Mouse (Mus musculus) midbrain, embryonic 15.5 days (tissue): Measurements from ENCODE around the gene Osbpl5. TPM values are rescaled to one million over a fixed set of nuclear protein-coding genes. Genes with fewer than 3 reads are reported as not detected.
A peak's percentile ranks its signal among the peaks of the same experiment; 100 is the strongest.

Experiments used
- ATAC-seq: fragments of 200-750 bp; cut with Nextera tagmentation; replicated peaks from 2 replicates; pipeline ENCODE4 v1.8.0; 2017; ENCODE audit warnings: moderate TSS enrichment
- H3K27ac ChIP-seq: fragments of 300-500 bp; sonication (generic); 2 replicates; pipeline ENCODE4 v1.5.1; 2015; ENCODE audit warnings: mild to moderate bottlenecking, inconsistent platforms
- H3K27me3 ChIP-seq: fragments of 300-500 bp; sonication (generic); replicated peaks from 2 replicates; pipeline ENCODE4 v1.6.1; 2015; ENCODE audit warnings: inconsistent platforms
- H3K36me3 ChIP-seq: fragments of 300-500 bp; sonication (generic); replicated peaks from 2 replicates; pipeline ENCODE4 v1.6.1; 2015; ENCODE audit warnings: inconsistent platforms
- H3K4me1 ChIP-seq: fragments of 300-500 bp; sonication (generic); 2 replicates; pipeline ENCODE4 v1.6.1; 2015; ENCODE audit warnings: inconsistent platforms
- H3K4me2 ChIP-seq: fragments of 300-500 bp; sonication (generic); 2 replicates; pipeline ENCODE4 v1.6.1; 2015; ENCODE audit warnings: inconsistent platforms, mild to moderate bottlenecking, moderate library complexity
- H3K4me3 ChIP-seq: fragments of 300-500 bp; sonication (generic); 2 replicates; pipeline ENCODE4 v1.5.1; 2015; ENCODE audit warnings: mild to moderate bottlenecking, inconsistent platforms
- H3K9ac ChIP-seq: fragments of 300-500 bp; sonication (generic); 2 replicates; pipeline ENCODE4 v1.6.1; 2015; ENCODE audit warnings: mild to moderate bottlenecking, inconsistent platforms
- H3K9me3 ChIP-seq: fragments of 300-500 bp; sonication (generic); 2 replicates; pipeline ENCODE4 v1.6.1; 2016; ENCODE audit warnings: inconsistent platforms
- whole genome bisulfite sequencing: fragments of 180-500 bp; shearing (Covaris S2); methylation state at CpG from one replicate; pipeline ENCODE4 v1.1.7; 2015; ENCODE audit warnings: mixed read lengths; 5-methylcytosine and 5-hydroxymethylcytosine counted together
- polyA plus RNA-seq: library from polyadenylated mRNA; unstranded; fragments of >200 nt; fragmentation: Nextera tagmentation; extraction: Ambion mirVana; gene quantifications from 2 replicates; pipeline ENCODE4 v1.2.1, GENCODE M21; 2015

The Osbpl5 gene
- polyA plus RNA-seq, 1 experiment from 2014 or later = 44.0 TPM

DNA sequence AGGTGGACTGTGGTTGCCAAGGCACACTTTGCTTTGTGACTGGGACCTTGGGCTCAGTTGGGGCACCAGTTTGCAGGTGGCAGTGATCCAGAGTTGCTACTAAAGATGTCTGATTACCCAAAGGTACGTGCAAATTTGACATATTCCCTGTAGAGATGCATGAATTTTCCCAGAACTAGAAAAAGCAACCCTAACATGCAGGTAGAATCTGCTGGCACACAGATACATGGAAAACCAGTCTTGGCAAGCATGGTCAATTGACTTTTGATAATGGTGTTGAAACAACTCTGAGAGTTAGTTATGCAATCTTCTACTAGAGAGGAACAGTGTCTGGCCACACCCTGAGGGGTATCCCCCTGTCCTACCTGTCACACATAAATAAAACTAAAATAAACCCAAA lies 5.4 kb downstream of the Osbpl5 start:
- no peak for ATAC-seq
- WGBS = 69% methylated on average over 1 of the region's 1 CpGs

DNA sequence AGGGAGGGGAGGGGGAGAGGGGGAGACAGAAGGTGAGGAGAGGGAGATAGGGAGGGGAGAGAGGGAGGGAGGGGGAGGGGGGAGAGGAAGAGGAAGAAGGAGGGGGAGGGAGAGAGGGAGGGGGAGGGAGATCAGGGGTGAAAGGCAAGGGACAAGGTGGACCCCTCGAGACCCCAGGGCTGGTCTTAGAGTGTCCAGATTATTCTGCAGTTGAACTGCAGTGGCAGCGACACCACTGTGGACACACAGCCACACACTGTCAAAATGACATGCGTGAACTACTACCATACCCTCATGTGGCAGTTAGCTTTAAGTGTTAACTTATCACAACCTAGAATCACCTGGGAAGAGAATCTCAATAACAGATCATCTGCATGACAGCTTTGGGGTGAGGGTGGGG lies 7.7 kb downstream of the Osbpl5 start:
- Histone ChIP-seq H3K36me3 (no peaks in the 10 kb centered on the region), H3K27me3 (no peaks in the 10 kb centered on the region), H3K9ac (no peak overlapping the region), H3K4me2 (no peak overlapping the region), H3K4me1 (peaks cover 8% of the 10 kb centered on the region; the same call in 1 of the 2 replicates), H3K27ac (no peak overlapping the region), H3K4me3 (no peak overlapping the region), H3K9me3 (no peaks in the 10 kb centered on the region)
- ATAC-seq = 0 out of 2 replicates have a peak, but pooled peaks have one; percentile 15
- 70% methylated on average over 3 of the region's 3 CpGs for WGBS

More for the DNA sequence above, 5.4 kb downstream of the Osbpl5 start:
- peaks cover 12% of the 10 kb centered on the region for H3K27me3 ChIP-seq
- H3K27ac ChIP-seq = no peak overlapping the region
- no peaks in the 10 kb centered on the region for H3K36me3 ChIP-seq
- H3K9ac ChIP-seq = no peak overlapping the region
- H3K4me2 ChIP-seq = no peak overlapping the region
- no peak overlapping the region for H3K4me3 ChIP-seq
- peaks cover 9% of the 10 kb centered on the region for H3K4me1 ChIP-seq
- no peaks in the 10 kb centered on the region for H3K9me3 ChIP-seq

GRCm38 (mm10) chr7:143748041-143748868 lies 8.5 kb downstream of the Osbpl5 start:
- Histone ChIP-seq H3K4me2 (peak overlapping the region; percentile 47), H3K9ac (peak overlapping the region; percentile 40; the same call in 1 of the 2 replicates), H3K4me3 (peak overlapping the region; percentile 18; the same call in 1 of the 2 replicates), H3K36me3 (no peaks in the 10 kb centered on the region), H3K27me3 (no peaks in the 10 kb centered on the region), H3K27ac (peak overlapping the region; percentile 54), H3K4me1 (peaks cover 8% of the 10 kb centered on the region; the same call in 1 of the 2 replicates), H3K9me3 (no peaks in the 10 kb centered on the region)
- 2% methylated on average over 16 of the region's 16 CpGs for WGBS
- peak; percentile 89 for ATAC-seq

DNA sequence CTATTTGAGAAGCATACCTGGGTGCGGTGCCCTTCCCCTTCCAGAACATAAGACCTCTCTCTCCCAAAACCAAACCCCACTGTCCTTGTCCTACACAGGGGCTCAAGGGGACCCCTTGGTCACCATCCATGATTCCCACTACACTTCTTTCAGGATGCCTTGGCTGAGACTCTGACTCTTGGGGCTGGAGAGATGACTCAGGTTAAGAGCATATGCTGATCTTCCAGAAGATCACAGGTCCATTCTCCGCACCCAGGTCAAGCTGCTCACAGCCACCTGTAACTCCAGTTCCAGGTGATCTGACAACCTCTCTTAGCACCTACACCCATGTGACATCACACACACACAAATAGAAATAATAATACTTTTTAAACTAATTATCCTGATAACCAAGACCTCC lies 16.1 kb downstream of the Osbpl5 start:
- Histone ChIP-seq H3K4me1 (peaks cover 32% of the 10 kb centered on the region), H3K27ac (peak overlapping the region; percentile 78), H3K9ac (peak overlapping the region; percentile 94), H3K4me3 (peak overlapping the region; percentile 81), H3K9me3 (no peaks in the 10 kb centered on the region), H3K36me3 (no peaks in the 10 kb centered on the region), H3K4me2 (peak overlapping the region; percentile 83), H3K27me3 (no peaks in the 10 kb centered on the region)
- ATAC-seq = peak; percentile 9
- 27% methylated on average over 2 of the region's 2 CpGs for WGBS

- H3K27me3 ChIP-seq = no peaks in the 10 kb centered on the region
- peaks cover 32% of the 10 kb centered on the region for H3K4me1 ChIP-seq
- 2% methylated on average over 36 of the region's 38 CpGs for WGBS
- no peaks in the 10 kb centered on the region for H3K36me3 ChIP-seq
- peak; percentile 91 for ATAC-seq
- peak overlapping the region; percentile 78 for H3K27ac ChIP-seq
- peak overlapping the region; percentile 83 for H3K4me2 ChIP-seq
- H3K9ac ChIP-seq = peak overlapping the region; percentile 94
- H3K4me3 ChIP-seq = peak overlapping the region; percentile 81
- H3K9me3 ChIP-seq = no peaks in the 10 kb centered on the region
Measured at GRCm38 (mm10) chr7:143739511-143740461, 17.0 kb downstream of the Osbpl5 start.

DNA sequence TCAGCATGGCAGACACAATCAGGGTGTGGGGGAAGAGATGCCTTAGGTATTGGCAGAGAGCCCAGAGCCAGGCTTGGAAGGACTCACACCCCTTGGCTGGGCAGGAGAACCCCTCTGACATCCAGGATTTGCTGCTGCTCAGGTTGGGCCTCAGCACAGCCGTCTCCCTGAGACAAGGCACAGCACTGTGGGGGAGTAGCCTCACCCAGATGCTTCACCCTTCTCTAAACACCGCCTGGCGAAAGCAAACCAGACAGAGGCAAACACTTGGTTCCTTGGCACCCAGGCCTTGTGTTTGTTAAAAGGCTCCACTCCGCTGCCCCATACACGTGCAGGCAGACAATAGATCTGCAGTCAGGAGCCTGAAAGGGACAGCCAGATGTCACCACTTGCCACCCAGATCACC lies 18.2 kb downstream of the Osbpl5 start:
- 0 out of 2 replicates have a peak, but pooled peaks have one; percentile 22 for ATAC-seq
- peak overlapping the region; percentile 94 for H3K9ac ChIP-seq
- H3K4me3 ChIP-seq = peak overlapping the region; percentile 81
- no peaks in the 10 kb centered on the region for H3K9me3 ChIP-seq
- H3K4me2 ChIP-seq = peak overlapping the region; percentile 83
- H3K36me3 ChIP-seq = 0 out of 2 replicates have a peak, but pooled peaks cover 2% of the 10 kb centered on the region
- H3K4me1 ChIP-seq = peaks cover 32% of the 10 kb centered on the region
- 16% methylated on average over 5 of the region's 5 CpGs for WGBS
- H3K27me3 ChIP-seq = no peaks in the 10 kb centered on the region
- peak overlapping the region; percentile 78 for H3K27ac ChIP-seq

DNA sequence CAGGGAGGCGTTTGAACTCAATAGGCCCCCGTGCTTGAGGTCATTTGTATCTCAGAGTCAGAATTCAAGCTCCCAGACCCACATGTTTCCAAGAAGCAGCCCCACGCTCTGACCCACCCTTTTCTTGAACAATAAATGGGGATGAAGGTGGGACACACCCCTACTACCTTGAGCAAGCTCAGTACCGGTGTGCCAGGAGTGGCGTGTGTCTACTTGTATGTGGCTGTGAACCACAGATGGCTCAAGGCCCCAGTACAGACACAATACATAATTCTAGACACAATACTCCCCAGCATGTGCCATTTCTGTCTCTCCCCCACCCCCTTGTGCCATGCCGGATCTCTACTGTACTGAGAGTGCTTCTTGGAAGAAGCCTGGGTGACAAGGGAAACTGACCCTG lies 18.6 kb downstream of the Osbpl5 start:
- Histone ChIP-seq H3K9me3 (no peaks in the 10 kb centered on the region), H3K27me3 (no peaks in the 10 kb centered on the region), H3K4me3 (peak overlapping the region; percentile 81), H3K4me2 (peak overlapping the region; percentile 83), H3K36me3 (0 out of 2 replicates have a peak, but pooled peaks cover 3% of the 10 kb centered on the region), H3K27ac (peak overlapping the region; percentile 78), H3K9ac (peak overlapping the region; percentile 94), H3K4me1 (peaks cover 32% of the 10 kb centered on the region)
- ATAC-seq = 0 out of 2 replicates have a peak, but pooled peaks have one; percentile 19
- WGBS = 62% methylated on average over 6 of the region's 6 CpGs

DNA sequence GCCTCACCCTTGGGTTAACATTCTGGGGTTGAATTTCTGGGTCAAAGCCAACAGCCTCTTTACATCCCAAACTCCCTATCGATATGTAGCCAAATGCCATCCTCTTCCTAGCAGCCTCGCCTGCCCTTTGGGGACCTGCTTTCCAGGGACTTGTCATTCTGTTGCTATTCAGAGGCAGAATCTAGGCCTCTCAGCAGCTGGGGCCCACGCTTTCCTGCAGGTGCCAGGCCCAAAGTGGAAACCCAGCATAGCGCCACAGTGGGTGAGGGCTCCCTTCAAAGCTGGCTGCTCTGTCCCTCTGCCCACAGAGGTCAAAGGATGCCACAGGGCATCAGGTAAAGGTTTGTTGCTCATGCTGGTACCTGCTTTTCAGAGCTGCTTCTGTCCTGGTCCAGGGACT lies 23.0 kb downstream of the Osbpl5 start:
- H3K27ac ChIP-seq = no peak overlapping the region
- H3K27me3 ChIP-seq = no peaks in the 10 kb centered on the region
- H3K9me3 ChIP-seq = no peaks in the 10 kb centered on the region
- H3K36me3 ChIP-seq = 0 out of 2 replicates have a peak, but pooled peaks cover 3% of the 10 kb centered on the region
- H3K9ac ChIP-seq = no peak overlapping the region
- H3K4me1 ChIP-seq = peaks cover 19% of the 10 kb centered on the region
- 87% methylated on average over 4 of the region's 4 CpGs for WGBS
- ATAC-seq = no peak
- no peak overlapping the region for H3K4me2 ChIP-seq
- H3K4me3 ChIP-seq = no peak overlapping the region

GRCm38 (mm10) chr7:143729886-143730285 lies 26.9 kb downstream of the Osbpl5 start:
- no peak for ATAC-seq
- H3K27me3 ChIP-seq = no peaks in the 10 kb centered on the region
- H3K27ac ChIP-seq = no peak overlapping the region
- 81% methylated on average over 10 of the region's 10 CpGs for WGBS
- 0 out of 2 replicates have a peak, but pooled peaks cover 4% of the 10 kb centered on the region for H3K4me1 ChIP-seq
- no peak overlapping the region for H3K4me3 ChIP-seq
- 0 out of 2 replicates have a peak, but pooled peaks cover 3% of the 10 kb centered on the region for H3K36me3 ChIP-seq
- no peaks in the 10 kb centered on the region for H3K9me3 ChIP-seq
- H3K4me2 ChIP-seq = no peak overlapping the region
- no peak overlapping the region for H3K9ac ChIP-seq

DNA sequence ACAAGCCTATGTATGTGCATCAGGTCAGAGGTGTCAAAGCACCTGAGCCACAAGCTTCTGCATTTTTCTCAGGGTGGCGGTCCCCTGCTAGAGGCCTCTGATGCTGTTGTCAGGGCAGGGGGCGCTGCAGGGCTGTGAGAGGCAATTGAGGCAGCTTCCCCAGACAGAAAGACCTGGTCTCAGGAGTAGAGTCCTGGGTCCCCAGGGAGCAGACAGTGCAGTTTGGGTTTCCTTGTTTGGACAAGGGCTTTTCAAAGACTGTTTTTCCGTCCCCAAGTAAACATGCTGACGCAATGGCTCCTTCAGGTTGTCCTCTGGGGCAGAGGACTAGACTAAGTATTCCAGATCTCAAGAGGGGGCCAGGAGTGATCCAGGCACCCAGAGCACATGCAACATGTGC lies 30.4 kb downstream of the Osbpl5 start:
- H3K27me3 ChIP-seq = no peaks in the 10 kb centered on the region
- no peak overlapping the region for H3K4me2 ChIP-seq
- no peak overlapping the region for H3K4me3 ChIP-seq
- WGBS = 91% methylated on average over 4 of the region's 4 CpGs
- ATAC-seq = no peak
- no peak overlapping the region for H3K27ac ChIP-seq
- H3K4me1 ChIP-seq = 0 out of 2 replicates have a peak, but pooled peaks cover 4% of the 10 kb centered on the region
- H3K9ac ChIP-seq = no peak overlapping the region
- no peaks in the 10 kb centered on the region for H3K36me3 ChIP-seq
- no peaks in the 10 kb centered on the region for H3K9me3 ChIP-seq

GRCm38 (mm10) chr7:143723841-143724240 lies 32.9 kb downstream of the Osbpl5 start:
- Histone ChIP-seq H3K27me3 (no peaks in the 10 kb centered on the region), H3K9me3 (no peaks in the 10 kb centered on the region), H3K4me2 (no peak overlapping the region), H3K9ac (no peak overlapping the region), H3K36me3 (no peaks in the 10 kb centered on the region), H3K27ac (no peak overlapping the region), H3K4me1 (no peaks in the 10 kb centered on the region), H3K4me3 (no peak overlapping the region)
- ATAC-seq = no peak
- 90% methylated on average over 4 of the region's 4 CpGs for WGBS

GRCm38 (mm10) chr7:143722646-143723045 lies 34.1 kb downstream of the Osbpl5 start:
- 82% methylated on average over 5 of the region's 5 CpGs for WGBS
- no peak overlapping the region for H3K27ac ChIP-seq
- H3K9me3 ChIP-seq = no peaks in the 10 kb centered on the region
- no peak overlapping the region for H3K4me2 ChIP-seq
- no peak overlapping the region for H3K9ac ChIP-seq
- H3K27me3 ChIP-seq = no peaks in the 10 kb centered on the region
- H3K36me3 ChIP-seq = no peaks in the 10 kb centered on the region
- no peak for ATAC-seq
- no peak overlapping the region for H3K4me3 ChIP-seq
- no peaks in the 10 kb centered on the region for H3K4me1 ChIP-seq
